Mouse (Mus musculus): ENCODE data around the gene Ttll5. TPM values are rescaled to one million over a fixed set of nuclear protein-coding genes. Genes with fewer than 3 reads are reported as not detected.

Gene Ttll5
- total and polyA plus RNA-seq, 3 experiments = 7.4 to 18.5 TPM; not detected in 1

GRCm38 (mm10) chr12:85879631-85880314 is 55.3 kb downstream of the Ttll5 start:
- TF ChIP-seq BHLHE40 (IDR thresholded peaks at IDR 0.05; ENCODE audit: borderline replicate concordance, low read depth, low read length) (no peak), USF1 (IDR thresholded peaks at IDR 0.05; ENCODE audit: low read depth, low read length) (no peak), KAT2A (conservative IDR thresholded peaks at IDR 0.05; ENCODE audit: low read depth, low read length) (no peak), TBP (IDR thresholded peaks at IDR 0.05; ENCODE audit: low read depth, low read length) (no peak), CTCF (IDR thresholded peaks at IDR 0.05 in 2 of 3, conservative IDR thresholded peaks at IDR 0.05 in 1 of 3; ENCODE audit: control insufficient read depth in 1 of 3, insufficient read depth in 1 of 3, low read depth in 2 of 3, low read length in 3 of 3, poor library complexity in 1 of 3, severe bottlenecking in 1 of 3) (no peak), MYB (IDR thresholded peaks at IDR 0.05; ENCODE audit: low read depth, low read length) (no peak), NRF1 (IDR thresholded peaks at IDR 0.05; ENCODE audit: insufficient read depth, low read depth, low read length, poor library complexity, severe bottlenecking) (no peak), GABPA (IDR thresholded peaks at IDR 0.05; ENCODE audit: low read depth, low read length) (no peak)
- H3K36me3 ChIP-seq (ENCODE audit: control insufficient read depth in 1 of 2, insufficient read depth in 2 of 2, low read length in 2 of 2) = no peaks in the 10 kb centered on the region
- no peak for DNase-seq (ENCODE audit: low read depth, low spot score)

GRCm38 (mm10) chr12:85885024-85885423 is 60.6 kb downstream of the Ttll5 start:
- H3K79me2 ChIP-seq (ENCODE audit: control insufficient read depth, insufficient read depth, low read length, poor library complexity) = no peaks in the 10 kb centered on the region
- H3K27ac ChIP-seq (ENCODE audit: control insufficient read depth, low read depth, low read length) = no peak overlapping the region
- no peaks in the 10 kb centered on the region for H3K9me3 ChIP-seq (replicated peaks; ENCODE audit: insufficient read depth, low read length)
- TF ChIP-seq GATA1 (IDR thresholded peaks at IDR 0.05; ENCODE audit: low read depth, low read length) = no peak
- TF ChIP-seq CHD1 (IDR thresholded peaks at IDR 0.05; ENCODE audit: low read depth, low read length) = no peak
- TF ChIP-seq CTCF (IDR thresholded peaks at IDR 0.05 in 2 of 3, conservative IDR thresholded peaks at IDR 0.05 in 1 of 3; ENCODE audit: control insufficient read depth in 1 of 3, insufficient read depth in 1 of 3, low read depth in 2 of 3, low read length in 3 of 3, poor library complexity in 1 of 3, severe bottlenecking in 1 of 3) = no peak
- no peak for TF ChIP-seq ZKSCAN1 (IDR thresholded peaks at IDR 0.05; ENCODE audit: low read depth, low read length)
- TF ChIP-seq MAFK (IDR thresholded peaks at IDR 0.05; ENCODE audit: borderline replicate concordance, low read depth, low read length) = no peak
- no peak for TF ChIP-seq MAX (IDR thresholded peaks at IDR 0.05; ENCODE audit: low read length)
- no peak for TF ChIP-seq USF2 (IDR thresholded peaks at IDR 0.05; ENCODE audit: borderline replicate concordance in 1 of 2, insufficient read depth in 1 of 2, low read depth in 1 of 2, low read length in 2 of 2)
- TF ChIP-seq RAD21 (IDR thresholded peaks at IDR 0.05; ENCODE audit: low read depth, low read length) = no peak
- no peak for TF ChIP-seq ZC3H11A (IDR thresholded peaks at IDR 0.05; ENCODE audit: low read depth, low read length)
- no peak for TF ChIP-seq MEF2A (IDR thresholded peaks at IDR 0.05; ENCODE audit: extremely low read depth, insufficient replicate concordance, low read depth, low read length, poor library complexity, severe bottlenecking)
- no peak for TF ChIP-seq NRF1 (IDR thresholded peaks at IDR 0.05; ENCODE audit: insufficient read depth, low read depth, low read length, poor library complexity, severe bottlenecking)
- H3K9ac ChIP-seq (ENCODE audit: control insufficient read depth, low read depth, low read length, poor library complexity, severe bottlenecking) = no peak overlapping the region
- H3K4me1 ChIP-seq (ENCODE audit: control insufficient read depth in 1 of 2, insufficient read depth in 2 of 2, low read length in 2 of 2) = no peaks in the 10 kb centered on the region
- no peaks in the 10 kb centered on the region for H3K27me3 ChIP-seq (ENCODE audit: control insufficient read depth in 1 of 2, insufficient read depth in 2 of 2, low read length in 2 of 2)
- no peak for DNase-seq (ENCODE audit: low read depth, low spot score)
- H3K4me3 ChIP-seq (ENCODE audit: control insufficient read depth in 1 of 2, insufficient read depth in 1 of 2, low read depth in 2 of 2, low read length in 2 of 2) = no peak overlapping the region
- H3K36me3 ChIP-seq (ENCODE audit: control insufficient read depth in 1 of 2, insufficient read depth in 2 of 2, low read length in 2 of 2) = no peaks in the 10 kb centered on the region

More at GRCm38 (mm10) chr12:85879631-85880314, 55.3 kb downstream of the Ttll5 start:
- H3K9me3 ChIP-seq (replicated peaks; ENCODE audit: insufficient read depth, low read length) = no peaks in the 10 kb centered on the region
- H3K79me2 ChIP-seq (ENCODE audit: control insufficient read depth, insufficient read depth, low read length, poor library complexity) = no peaks in the 10 kb centered on the region
- no peaks in the 10 kb centered on the region for H3K4me1 ChIP-seq (ENCODE audit: control insufficient read depth in 1 of 2, insufficient read depth in 2 of 2, low read length in 2 of 2)
- no peaks in the 10 kb centered on the region for H3K27me3 ChIP-seq (ENCODE audit: control insufficient read depth in 1 of 2, insufficient read depth in 2 of 2, low read length in 2 of 2)
- no peak overlapping the region for H3K9ac ChIP-seq (ENCODE audit: control insufficient read depth, low read depth, low read length, poor library complexity, severe bottlenecking)
- no peak overlapping the region for H3K4me3 ChIP-seq (ENCODE audit: control insufficient read depth in 1 of 2, insufficient read depth in 1 of 2, low read depth in 2 of 2, low read length in 2 of 2)
- H3K27ac ChIP-seq (ENCODE audit: control insufficient read depth, low read depth, low read length) = no peak overlapping the region
